Mouse (Mus musculus) midbrain, embryonic 10.5 days (tissue): ENCODE measurements around the gene Gm10392. TPM values are rescaled to one million over a fixed set of nuclear protein-coding genes. Genes with fewer than 3 reads are reported as not detected.
A peak's percentile ranks its signal among the peaks of the same experiment; 100 is the strongest.

ENCODE experiments used
- DNase-seq: peaks from one replicate; pipeline ENCODE4 v3.0.0-alpha.2; 2017; ENCODE audit warnings: low spot score
- H3K27ac ChIP-seq: fragments of 300-500 bp; sonication (generic); replicated peaks from 2 replicates; pipeline ENCODE4 v1.5.1; 2016; ENCODE audit warnings: mild to moderate bottlenecking
- H3K27me3 ChIP-seq: fragments of 300-500 bp; sonication (generic); 2 replicates; pipeline ENCODE4 v1.6.1; 2016; ENCODE audit warnings: low read depth, mild to moderate bottlenecking; ENCODE audit not compliant: poor library complexity, severe bottlenecking
- H3K36me3 ChIP-seq: fragments of 300-500 bp; sonication (generic); 2 replicates; pipeline ENCODE4 v1.6.1; 2016; ENCODE audit warnings: mild to moderate bottlenecking, moderate library complexity
- H3K4me1 ChIP-seq: fragments of 300-500 bp; sonication (generic); 2 replicates; pipeline ENCODE4 v1.6.1; 2016
- H3K4me3 ChIP-seq: fragments of 300-500 bp; sonication (generic); 2 replicates; pipeline ENCODE4 v1.5.1; 2016; ENCODE audit warnings: mild to moderate bottlenecking, moderate library complexity
- H3K9me3 ChIP-seq: fragments of 300-500 bp; sonication (generic); replicated peaks from 2 replicates; pipeline ENCODE4 v1.6.1; 2016; ENCODE audit warnings: mild to moderate bottlenecking
- WGBS: fragments of 180-500 bp; shearing (Covaris S2); methylation state at CpG from one replicate; pipeline ENCODE4 v1.1.7; 2016; 5-methylcytosine and 5-hydroxymethylcytosine counted together
- polyA plus RNA-seq: library from polyadenylated mRNA; unstranded; fragments of >200 nt; fragmentation: Nextera tagmentation; extraction: Ambion mirVana; gene quantifications from 2 replicates; pipeline ENCODE4 v1.2.1, GENCODE M21; 2016

Gene Gm10392
- polyA plus RNA-seq, 1 experiment from 2014 or later = 0.12 TPM

DNA sequence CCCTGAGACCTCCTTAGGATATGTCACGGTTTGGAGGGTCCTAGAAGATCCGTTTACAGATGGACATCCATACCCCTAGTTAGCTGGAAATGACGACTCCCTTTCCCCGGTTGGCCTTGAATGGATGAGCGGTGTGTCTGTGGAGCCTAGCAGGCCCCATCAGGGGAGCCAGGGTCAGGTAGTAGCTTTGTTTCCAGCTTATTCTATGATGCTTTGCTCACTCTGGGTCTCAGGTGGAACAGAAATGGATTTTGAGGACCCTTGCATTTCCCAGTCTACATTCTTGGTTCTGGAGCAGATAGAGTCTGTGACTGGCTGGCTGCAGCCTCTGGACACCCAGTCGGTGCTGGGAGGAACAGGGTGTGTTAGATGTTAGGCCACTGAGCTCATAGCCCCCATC, 24.2 kb downstream of the Gm10392 start:
- Histone ChIP-seq H3K4me1 (peaks cover 95% of the 10 kb centered on the region), H3K27me3 (0 out of 2 replicates have a peak, but pooled peaks cover 9% of the 10 kb centered on the region), H3K27ac (peak overlapping the region; percentile 93; the same call in 1 of the 2 replicates), H3K36me3 (peaks cover 17% of the 10 kb centered on the region), H3K4me3 (peak overlapping the region; percentile 81), H3K9me3 (no peaks in the 10 kb centered on the region)
- no peak for DNase-seq
- 78% methylated on average over 6 of the region's 6 CpGs for WGBS

- Histone ChIP-seq H3K27ac (peak overlapping the region; percentile 93), H3K4me3 (peak overlapping the region; percentile 81), H3K36me3 (peaks cover 12% of the 10 kb centered on the region), H3K27me3 (0 out of 2 replicates have a peak, but pooled peaks cover 9% of the 10 kb centered on the region), H3K4me1 (peaks cover 91% of the 10 kb centered on the region), H3K9me3 (no peaks in the 10 kb centered on the region)
- no peak for DNase-seq
- WGBS = 36% methylated on average over 4 of the region's 4 CpGs
Observed at GRCm38 (mm10) chr11:77494344-77494676, 24.7 kb downstream of the Gm10392 start.

- Histone ChIP-seq H3K4me3 (peak within 1 kb of the TSS; percentile 81), H3K27ac (peak within 1 kb of the TSS; percentile 93), H3K27me3 (0 out of 2 replicates have a peak, but pooled peaks cover 9% of the 10 kb centered on the region), H3K9me3 (no peaks in the 10 kb centered on the region), H3K4me1 (peaks cover 91% of the 10 kb centered on the region), H3K36me3 (peaks cover 6% of the 10 kb centered on the region)
- DNase-seq = peak; percentile 58
- WGBS = 3% methylated on average over 71 of the region's 74 CpGs
Observed at GRCm38 (mm10) chr11:77493512-77494343, 25.3 kb downstream of the Gm10392 start, which contains the start of gene Git1. Git1 (plus strand) TSS chr11:77493562.

DNA sequence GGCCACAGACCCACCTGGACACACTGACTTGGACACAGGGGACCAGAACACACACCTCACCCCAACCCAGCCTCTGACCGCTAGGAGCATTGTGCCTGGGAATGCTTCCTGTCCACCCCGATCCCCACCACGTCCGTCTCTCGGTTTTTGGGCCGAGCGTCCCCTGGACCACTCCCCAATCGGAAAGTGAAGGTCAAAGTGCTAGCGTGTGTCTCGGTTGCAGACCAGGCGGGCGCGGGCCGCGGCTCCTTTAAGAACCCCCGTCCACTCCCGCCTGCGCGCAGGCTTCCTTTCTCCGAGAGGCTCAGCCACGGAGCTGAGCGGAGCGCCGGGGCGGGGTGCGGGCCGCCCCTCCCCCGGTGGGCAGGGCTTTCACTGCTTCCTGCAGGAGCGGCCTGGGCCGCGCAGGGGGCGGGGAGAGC, 26.1 kb downstream of the Gm10392 start:
- Histone ChIP-seq H3K36me3 (0 out of 2 replicates have a peak, but pooled peaks cover 5% of the 10 kb centered on the region), H3K9me3 (no peaks in the 10 kb centered on the region), H3K27me3 (0 out of 2 replicates have a peak, but pooled peaks cover 9% of the 10 kb centered on the region), H3K4me3 (peak overlapping the region; percentile 81), H3K27ac (peak overlapping the region; percentile 93), H3K4me1 (peaks cover 91% of the 10 kb centered on the region)
- 0% methylated on average over 32 of the region's 32 CpGs for WGBS
- peak; percentile 90 for DNase-seq

- H3K27me3 ChIP-seq = 0 out of 2 replicates have a peak, but pooled peaks cover 9% of the 10 kb centered on the region
- peak overlapping the region; percentile 93 for H3K27ac ChIP-seq
- 0 out of 2 replicates have a peak, but pooled peaks cover 5% of the 10 kb centered on the region for H3K36me3 ChIP-seq
- peaks cover 91% of the 10 kb centered on the region for H3K4me1 ChIP-seq
- H3K9me3 ChIP-seq = no peaks in the 10 kb centered on the region
- WGBS = 2% methylated on average over 18 of the region's 18 CpGs
- no peak for DNase-seq
- peak overlapping the region; percentile 81 for H3K4me3 ChIP-seq
Observed at GRCm38 (mm10) chr11:77492311-77492871, 26.6 kb downstream of the Gm10392 start.

GRCm38 (mm10) chr11:77491502-77492291, 27.3 kb downstream of the Gm10392 start:
- Histone ChIP-seq H3K27me3 (0 out of 2 replicates have a peak, but pooled peaks cover 9% of the 10 kb centered on the region), H3K36me3 (0 out of 2 replicates have a peak, but pooled peaks cover 2% of the 10 kb centered on the region), H3K27ac (peak overlapping the region; percentile 93), H3K4me3 (peak overlapping the region; percentile 81), H3K4me1 (peaks cover 91% of the 10 kb centered on the region), H3K9me3 (no peaks in the 10 kb centered on the region)
- under 1% methylated on average over 23 of the region's 23 CpGs for WGBS
- peak; percentile 83 for DNase-seq

- Histone ChIP-seq H3K36me3 (0 out of 2 replicates have a peak, but pooled peaks cover 3% of the 10 kb centered on the region), H3K27me3 (0 out of 2 replicates have a peak, but pooled peaks cover 9% of the 10 kb centered on the region), H3K27ac (peak overlapping the region; percentile 93), H3K9me3 (no peaks in the 10 kb centered on the region), H3K4me3 (peak overlapping the region; percentile 81), H3K4me1 (peaks cover 92% of the 10 kb centered on the region)
- peak; percentile 98 for DNase-seq
- 2% methylated on average over 13 of the region's 13 CpGs for WGBS
Observed at GRCm38 (mm10) chr11:77491123-77491501, 27.9 kb downstream of the Gm10392 start.

- H3K27ac ChIP-seq = peak overlapping the region; percentile 94; the same call in 1 of the 2 replicates
- WGBS = 72% methylated on average over 6 of the region's 6 CpGs
- H3K9me3 ChIP-seq = no peaks in the 10 kb centered on the region
- DNase-seq = no peak
- peak overlapping the region; percentile 81 for H3K4me3 ChIP-seq
- H3K27me3 ChIP-seq = 0 out of 2 replicates have a peak, but pooled peaks cover 9% of the 10 kb centered on the region
- H3K36me3 ChIP-seq = 0 out of 2 replicates have a peak, but pooled peaks cover 3% of the 10 kb centered on the region
- H3K4me1 ChIP-seq = peaks cover 92% of the 10 kb centered on the region
Observed at GRCm38 (mm10) chr11:77490451-77490850, 28.5 kb downstream of the Gm10392 start.

DNA sequence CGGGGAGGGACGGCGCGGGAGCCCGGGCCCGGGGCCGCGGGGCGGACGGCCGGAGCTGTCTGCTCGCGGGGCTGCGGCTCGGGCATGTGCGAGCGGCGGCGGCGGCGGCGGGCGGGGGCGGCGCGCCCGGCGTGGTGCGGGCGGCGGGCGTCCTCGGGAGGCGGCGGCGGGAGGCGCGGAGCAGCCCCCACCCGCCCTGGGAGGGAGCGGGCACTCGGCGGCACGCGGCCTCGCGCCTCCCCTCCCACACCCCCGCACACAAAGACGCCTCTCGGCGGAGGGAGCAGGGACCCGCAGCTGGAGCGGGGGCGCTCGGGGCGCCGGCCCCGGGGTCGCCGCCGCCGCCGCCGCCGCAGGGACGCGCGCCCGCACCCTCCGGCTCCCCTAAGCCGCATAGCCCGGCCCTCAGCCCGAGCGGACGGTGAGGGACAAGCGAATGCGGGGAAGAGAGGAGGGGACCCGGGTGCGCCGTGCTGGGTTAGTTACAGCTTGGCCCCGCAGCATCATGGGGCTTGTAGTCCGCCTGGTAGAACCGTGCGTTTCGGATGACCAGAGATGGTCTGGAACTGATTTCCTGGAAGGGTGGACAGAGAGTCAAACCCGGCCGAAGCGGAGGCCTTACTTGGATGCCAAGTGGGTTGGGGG, 29.3 kb downstream of the Gm10392 start, which contains the start of gene Ankrd13b:
TSS of gene Ankrd13b (minus strand) at position 88 of the 645 bp plus-strand sequence.
- 2% methylated on average over 86 of the region's 87 CpGs for WGBS
- peak; percentile 86 for DNase-seq
- peaks cover 91% of the 10 kb centered on the region for H3K4me1 ChIP-seq

GRCm38 (mm10) chr11:77488771-77489581, 30.0 kb downstream of the Gm10392 start:
- 0 out of 2 replicates have a peak, but pooled peaks cover 3% of the 10 kb centered on the region for H3K36me3 ChIP-seq
- DNase-seq = peak; percentile 46
- 2% methylated on average over 55 of the region's 55 CpGs for WGBS
- H3K27ac ChIP-seq = peak overlapping the region; percentile 94
- H3K27me3 ChIP-seq = 0 out of 2 replicates have a peak, but pooled peaks cover 9% of the 10 kb centered on the region
- H3K4me1 ChIP-seq = peaks cover 83% of the 10 kb centered on the region
- H3K9me3 ChIP-seq = no peaks in the 10 kb centered on the region
- H3K4me3 ChIP-seq = peak overlapping the region; percentile 81

More for the DNA sequence above, 29.3 kb downstream of the Gm10392 start, which contains the start of gene Ankrd13b:
- Histone ChIP-seq H3K27ac (peak within 1 kb of the TSS; percentile 94), H3K27me3 (0 out of 2 replicates have a peak, but pooled peaks cover 9% of the 10 kb centered on the region), H3K4me3 (peak within 1 kb of the TSS; percentile 81), H3K36me3 (0 out of 2 replicates have a peak, but pooled peaks cover 3% of the 10 kb centered on the region), H3K9me3 (no peaks in the 10 kb centered on the region)

- no peaks in the 10 kb centered on the region for H3K9me3 ChIP-seq
- H3K27ac ChIP-seq = 0 out of 2 replicates have a peak overlapping the region, but pooled peaks have one; percentile 4
- 83% methylated on average over 5 of the region's 5 CpGs for WGBS
- peaks cover 74% of the 10 kb centered on the region for H3K4me1 ChIP-seq
- H3K36me3 ChIP-seq = peaks cover 5% of the 10 kb centered on the region; the same call in 1 of the 2 replicates
- H3K27me3 ChIP-seq = 0 out of 2 replicates have a peak, but pooled peaks cover 9% of the 10 kb centered on the region
- DNase-seq = no peak
- H3K4me3 ChIP-seq = peak overlapping the region; percentile 81; the same call in 1 of the 2 replicates
Observed at GRCm38 (mm10) chr11:77486798-77487197, 32.2 kb downstream of the Gm10392 start.
